Mouse (Mus musculus): ENCODE results near the gene Elp6. TPM values are rescaled to one million over a fixed set of nuclear protein-coding genes. Genes with fewer than 3 reads are reported as not detected.

Gene Elp6
- polyA plus RNA-seq (2014; fragmentation: Illumina TruSeq; extraction: RNeasy Lipid Tissue Mini Kit (QIAGEN cat#74804); ENCODE audit: low read depth, low replicate concordance) = 7.6 TPM

DNA sequence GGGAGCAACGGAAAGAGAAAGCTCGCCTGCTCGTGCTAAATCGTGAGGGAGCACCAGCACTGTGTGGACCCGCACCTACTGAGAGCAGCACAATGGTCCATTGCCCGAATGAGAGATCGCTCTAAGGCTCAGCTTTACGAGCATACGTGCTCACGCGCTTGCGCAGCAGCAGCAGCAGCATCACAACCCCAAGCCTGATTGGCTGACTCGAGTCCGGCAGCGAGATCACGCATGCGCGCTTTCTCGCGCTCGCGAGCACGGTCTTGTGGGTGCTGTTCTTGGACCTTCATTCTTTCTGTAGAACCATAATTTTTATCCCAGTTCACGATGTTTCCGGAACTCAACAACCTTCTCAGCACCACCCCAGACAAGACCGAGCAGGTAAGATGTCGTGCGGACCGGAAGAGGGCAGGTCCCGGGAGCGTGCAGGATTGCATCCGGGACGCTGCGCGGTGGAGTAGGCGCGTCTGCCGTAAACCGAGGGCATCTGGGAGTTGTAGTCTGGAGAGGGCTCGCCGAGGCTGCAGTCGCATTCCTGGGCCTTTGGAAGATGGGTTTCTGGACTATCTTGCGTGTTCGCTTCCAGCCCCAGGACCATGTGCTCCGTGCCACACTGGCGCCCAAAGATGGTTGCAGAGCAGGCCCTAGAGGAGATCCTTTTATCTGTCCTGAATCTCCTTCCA is at the start of gene Elp6:
Elp6 (plus strand) TSS at position 205 of the 683 bp plus-strand sequence.

GRCm38 (mm10) chr9:110333135-110333895 is 28.3 kb downstream of the Elp6 start, which contains the start of gene Scap:
Gene Scap, plus strand, starts transcription at chr9:110333288.

Other genes starting within 250 kb of the Elp6 start
- 25.1 TPM for gene Smarcc1, start 187.5 kb upstream of the Elp6 start, polyA plus RNA-seq (2014; fragmentation: Illumina TruSeq; extraction: RNeasy Lipid Tissue Mini Kit (QIAGEN cat#74804); ENCODE audit: low read depth, low replicate concordance)
- 48.3 TPM for gene Dhx30, start 187.3 kb upstream of the Elp6 start, polyA plus RNA-seq (2014; fragmentation: Illumina TruSeq; extraction: RNeasy Lipid Tissue Mini Kit (QIAGEN cat#74804); ENCODE audit: low read depth, low replicate concordance)
- gene Cspg5, start 61.4 kb upstream of the Elp6 start, polyA plus RNA-seq (2014; fragmentation: Illumina TruSeq; extraction: RNeasy Lipid Tissue Mini Kit (QIAGEN cat#74804); ENCODE audit: low read depth, low replicate concordance) = 0.96 TPM
- 52.1 TPM for gene Scap, start 28.1 kb downstream of the Elp6 start, polyA plus RNA-seq (2014; fragmentation: Illumina TruSeq; extraction: RNeasy Lipid Tissue Mini Kit (QIAGEN cat#74804); ENCODE audit: low read depth, low replicate concordance)
- gene Ptpn23, start 103.0 kb downstream of the Elp6 start, polyA plus RNA-seq (2014; fragmentation: Illumina TruSeq; extraction: RNeasy Lipid Tissue Mini Kit (QIAGEN cat#74804); ENCODE audit: low read depth, low replicate concordance) = 30.8 TPM
- gene Ngp, start 114.6 kb downstream of the Elp6 start, polyA plus RNA-seq (2014; fragmentation: Illumina TruSeq; extraction: RNeasy Lipid Tissue Mini Kit (QIAGEN cat#74804); ENCODE audit: low read depth, low replicate concordance) = not detected
- 10.0 TPM for gene Klhl18, start 171.5 kb downstream of the Elp6 start, polyA plus RNA-seq (2014; fragmentation: Illumina TruSeq; extraction: RNeasy Lipid Tissue Mini Kit (QIAGEN cat#74804); ENCODE audit: low read depth, low replicate concordance)
- gene Kif9, start 171.8 kb downstream of the Elp6 start, polyA plus RNA-seq (2014; fragmentation: Illumina TruSeq; extraction: RNeasy Lipid Tissue Mini Kit (QIAGEN cat#74804); ENCODE audit: low read depth, low replicate concordance) = 9.6 TPM
- 36.5 TPM for gene Setd2, start 227.4 kb downstream of the Elp6 start, polyA plus RNA-seq (2014; fragmentation: Illumina TruSeq; extraction: RNeasy Lipid Tissue Mini Kit (QIAGEN cat#74804); ENCODE audit: low read depth, low replicate concordance)

Measured in adipose tissue, adult 10 weeks (tissue).